Mouse (Mus musculus) lung, postnatal 0 days (tissue): ENCODE results near the gene Col8a2.

ENCODE experiments used
- CTCF ChIP-seq: IDR thresholded peaks from 2 replicates; pipeline ENCODE4 v1.5.1; 2016; ENCODE audit warnings: antibody characterized with exemption, mild to moderate bottlenecking
- EP300 ChIP-seq: IDR thresholded peaks from 2 replicates; pipeline ENCODE4 v1.6.1; 2016; ENCODE audit warnings: antibody characterized with exemption, mild to moderate bottlenecking, control low read depth

DNA sequence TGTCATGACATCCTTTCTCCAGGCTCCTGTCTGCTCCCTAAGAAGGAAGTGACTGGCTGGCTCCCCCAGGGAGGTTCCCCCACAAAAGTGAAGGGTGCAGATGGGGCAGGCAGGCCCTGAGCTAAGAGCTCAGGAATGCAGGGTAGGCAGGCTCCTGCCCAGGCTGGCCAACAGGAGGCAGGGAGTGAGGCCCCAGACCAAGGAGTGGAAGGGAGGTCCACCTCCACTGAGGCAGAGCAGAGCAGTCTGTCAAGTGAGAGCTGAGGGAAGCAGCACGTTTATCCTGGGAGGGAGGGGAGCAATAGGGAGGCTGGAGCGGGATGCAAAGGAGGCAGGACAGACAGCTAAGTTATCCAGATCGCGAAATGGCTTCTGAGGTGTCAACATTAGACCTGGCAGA is 35.9 kb upstream of the Col8a2 start:
- TF ChIP-seq EP300 (no peak), CTCF (peak; percentile 18; the same call in 1 of the 2 replicates)
